Mouse (Mus musculus) lung, postnatal 0 days (tissue): ENCODE results near the gene Kmt2e. TPM values are rescaled to one million over a fixed set of nuclear protein-coding genes. Genes with fewer than 3 reads are reported as not detected.

Experiments used
- ATAC-seq: fragments of 200-750 bp; cut with Nextera tagmentation; 2 replicates; pipeline ENCODE4 v1.8.0; 2017; ENCODE audit warnings: moderate library complexity
- DNase-seq: peaks from one replicate; pipeline ENCODE4 v3.0.0-alpha.2; 2016; ENCODE audit warnings: low spot score
- H3K27ac ChIP-seq: fragments of 300-500 bp; sonication (generic); 2 replicates; pipeline ENCODE4 v1.5.1; 2014; ENCODE audit warnings: antibody characterized with exemption, mild to moderate bottlenecking, low read length, mixed read lengths
- H3K27me3 ChIP-seq: fragments of 300-500 bp; sonication (generic); replicated peaks from 2 replicates; pipeline ENCODE4 v1.6.1; 2014; ENCODE audit warnings: low read length, mixed read lengths; ENCODE audit not compliant: insufficient read depth
- H3K36me3 ChIP-seq: fragments of 300-500 bp; sonication (generic); 2 replicates; pipeline ENCODE4 v1.6.1; 2014; ENCODE audit warnings: low read length, mixed read lengths; ENCODE audit not compliant: insufficient read depth
- H3K4me1 ChIP-seq: fragments of 300-500 bp; sonication (generic); 2 replicates; pipeline ENCODE4 v1.6.1; 2014; ENCODE audit warnings: antibody characterized with exemption, low read depth, low read length, mixed read lengths; ENCODE audit not compliant: insufficient read depth
- H3K4me2 ChIP-seq: fragments of 300-500 bp; sonication (generic); replicated peaks from 2 replicates; pipeline ENCODE4 v1.6.1; 2014; ENCODE audit warnings: low read depth, mild to moderate bottlenecking, low read length, moderate library complexity, mixed read lengths
- H3K4me3 ChIP-seq: fragments of 300-500 bp; sonication (generic); 2 replicates; pipeline ENCODE4 v1.5.1; 2014; ENCODE audit warnings: low read depth, low read length
- H3K9ac ChIP-seq: fragments of 300-500 bp; sonication (generic); replicated peaks from 2 replicates; pipeline ENCODE4 v1.6.1; 2014; ENCODE audit warnings: low read depth, mild to moderate bottlenecking
- H3K9me3 ChIP-seq: fragments of 300-500 bp; sonication (generic); 2 replicates; pipeline ENCODE4 v1.6.1; 2016; ENCODE audit warnings: low read length, mixed read lengths
- CTCF ChIP-seq: IDR thresholded peaks from 2 replicates; pipeline ENCODE4 v1.5.1; 2016; ENCODE audit warnings: antibody characterized with exemption, mild to moderate bottlenecking
- EP300 ChIP-seq: IDR thresholded peaks from 2 replicates; pipeline ENCODE4 v1.6.1; 2016; ENCODE audit warnings: antibody characterized with exemption, mild to moderate bottlenecking, control low read depth
- WGBS: fragments of 180-500 bp; shearing (Covaris S2); extraction: QIAGEN DNeasy Blood & Tissue Kit; methylation state at CpG from one replicate; pipeline ENCODE4 v1.1.7; 2014; 5-methylcytosine and 5-hydroxymethylcytosine counted together
- polyA plus RNA-seq: library from polyadenylated mRNA; unstranded; fragments of >200 nt; fragmentation: Nextera tagmentation; extraction: Ambion mirVana; gene quantifications from 2 replicates; pipeline ENCODE4 v1.2.1, GENCODE M21; 2015

The Kmt2e gene
- polyA plus RNA-seq, result 97.3 and 106 TPM in 2 replicates

- Histone ChIP-seq H3K27ac (peak within 1 kb of the TSS; percentile 100), H3K4me2 (peak within 1 kb of the TSS; percentile 64), H3K9ac (peak within 1 kb of the TSS; percentile 100), H3K4me3 (peak within 1 kb of the TSS; percentile 100), H3K27me3 (no peaks in the 10 kb centered on the region), H3K4me1 (peaks cover 14% of the 10 kb centered on the region; the same call in 1 of the 2 replicates), H3K36me3 (no peaks in the 10 kb centered on the region), H3K9me3 (no peaks in the 10 kb centered on the region)
- ATAC-seq (peak; percentile 76), DNase-seq (peak; percentile 95)
- TF ChIP-seq EP300, result 0 out of 2 replicates have a peak, but pooled peaks have one; percentile 24
- peak; percentile 73 for TF ChIP-seq CTCF
- WGBS, result 2% methylated on average over 67 of the region's 85 CpGs
Measured at GRCm38 (mm10) chr5:23433720-23434597, at the start of gene Kmt2e. Gene Kmt2e (plus strand): TSS chr5:23434441.

GRCm38 (mm10) chr5:23385136-23385535, 49.1 kb upstream of the Kmt2e start:
- no peaks in the 10 kb centered on the region for H3K36me3 ChIP-seq
- no peaks in the 10 kb centered on the region for H3K9me3 ChIP-seq
- no peak overlapping the region for H3K27ac ChIP-seq
- DNase-seq (peak; percentile 9), ATAC-seq (no peak)
- 73% methylated on average over 1 of the region's 1 CpGs for WGBS
- TF ChIP-seq EP300, result no peak
- TF ChIP-seq CTCF, result peak; percentile 53
- H3K9ac ChIP-seq, result no peak overlapping the region
- no peaks in the 10 kb centered on the region for H3K4me1 ChIP-seq
- no peaks in the 10 kb centered on the region for H3K27me3 ChIP-seq
- H3K4me3 ChIP-seq, result no peak overlapping the region
- no peak overlapping the region for H3K4me2 ChIP-seq

DNA sequence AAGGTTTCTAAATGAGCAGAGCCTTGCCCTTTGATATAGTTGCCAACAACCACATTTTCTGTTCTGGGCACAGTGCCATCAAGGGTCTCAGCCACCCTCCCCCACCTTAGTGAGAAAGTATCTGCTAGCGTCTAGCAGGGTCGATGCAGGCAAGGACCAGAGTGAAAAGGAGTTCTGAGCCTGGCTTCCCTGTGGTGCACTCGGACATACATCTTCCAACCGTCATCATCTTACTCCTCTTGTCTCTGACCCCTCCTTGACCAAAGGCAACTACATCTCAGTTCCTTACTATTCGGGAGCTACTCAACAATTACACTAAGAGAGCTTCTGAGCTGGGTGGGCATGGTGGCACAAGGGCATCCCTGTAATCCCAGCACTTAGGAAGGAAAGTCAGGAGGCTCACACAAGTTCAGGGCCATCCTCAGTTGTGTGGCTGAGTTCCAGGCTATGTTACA, 48.5 kb upstream of the Kmt2e start:
- TF ChIP-seq CTCF (no peak), EP300 (no peak)
- DNase-seq (peak; percentile 19), ATAC-seq (no peak)
- Histone ChIP-seq H3K9ac (no peak overlapping the region), H3K36me3 (no peaks in the 10 kb centered on the region), H3K27ac (no peak overlapping the region), H3K4me3 (no peak overlapping the region), H3K4me1 (no peaks in the 10 kb centered on the region), H3K9me3 (no peaks in the 10 kb centered on the region), H3K27me3 (no peaks in the 10 kb centered on the region), H3K4me2 (no peak overlapping the region)
- WGBS, result 46% methylated on average over 5 of the region's 5 CpGs

DNA sequence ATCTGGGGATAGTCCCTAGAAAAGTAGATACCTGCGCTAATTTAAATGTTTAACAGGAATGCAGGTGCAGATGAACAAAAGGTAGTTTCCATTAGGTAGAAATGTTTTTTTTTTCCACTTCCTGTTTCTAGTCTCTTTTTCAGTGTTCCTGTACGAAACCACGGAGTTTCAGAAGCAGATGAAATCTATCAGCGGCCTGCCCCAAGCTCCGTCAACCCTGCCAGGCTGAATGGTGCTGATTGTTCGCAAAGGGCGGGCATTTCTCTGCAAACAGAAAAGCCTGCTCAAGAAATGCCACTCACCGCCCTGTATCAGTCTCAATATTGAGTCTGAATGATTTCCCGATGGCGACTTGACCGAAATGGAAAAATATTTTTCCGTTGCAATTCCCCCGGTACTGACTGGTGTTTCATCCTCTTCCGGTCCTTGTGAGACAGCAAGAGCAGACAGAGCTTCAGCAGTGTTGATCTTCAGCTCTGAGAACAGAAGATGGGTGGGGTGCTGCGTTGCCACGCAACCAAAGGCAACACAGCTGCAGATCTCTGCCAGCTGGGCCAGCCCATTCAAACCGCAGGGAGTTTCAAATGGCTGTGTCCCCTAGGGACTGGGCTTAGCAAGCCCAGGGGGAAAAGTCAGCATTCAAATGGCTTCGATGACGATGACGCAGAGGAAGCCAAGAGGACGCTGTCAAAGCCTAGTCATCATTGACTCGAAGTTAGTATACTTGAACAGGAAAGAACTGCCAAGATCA, 47.5 kb upstream of the Kmt2e start:
- H3K27me3 ChIP-seq, result no peaks in the 10 kb centered on the region
- no peaks in the 10 kb centered on the region for H3K36me3 ChIP-seq
- H3K4me2 ChIP-seq, result peak overlapping the region; percentile 65
- H3K4me3 ChIP-seq, result peak overlapping the region; percentile 43
- ATAC-seq (peak; percentile 99), DNase-seq (peak; percentile 97)
- H3K27ac ChIP-seq, result peak overlapping the region; percentile 88
- no peaks in the 10 kb centered on the region for H3K4me1 ChIP-seq
- TF ChIP-seq EP300 (peak; percentile 71), CTCF (0 out of 2 replicates have a peak, but pooled peaks have one; percentile 10)
- no peaks in the 10 kb centered on the region for H3K9me3 ChIP-seq
- H3K9ac ChIP-seq, result peak overlapping the region; percentile 39
- WGBS, result 2% methylated on average over 22 of the region's 22 CpGs

GRCm38 (mm10) chr5:23387313-23387666, 47.0 kb upstream of the Kmt2e start:
- 46% methylated on average over 2 of the region's 2 CpGs for WGBS
- ATAC-seq (no peak), DNase-seq (no peak)
- Histone ChIP-seq H3K4me1 (no peaks in the 10 kb centered on the region), H3K9me3 (no peaks in the 10 kb centered on the region), H3K9ac (no peak overlapping the region), H3K36me3 (no peaks in the 10 kb centered on the region), H3K4me2 (peak overlapping the region; percentile 65), H3K27me3 (no peaks in the 10 kb centered on the region), H3K4me3 (0 out of 2 replicates have a peak overlapping the region, but pooled peaks have one; percentile 43), H3K27ac (no peak overlapping the region)
- TF ChIP-seq EP300 (no peak), CTCF (no peak)

GRCm38 (mm10) chr5:23388091-23388490, 46.1 kb upstream of the Kmt2e start:
- Histone ChIP-seq H3K4me3 (no peak overlapping the region), H3K27ac (no peak overlapping the region), H3K4me2 (no peak overlapping the region), H3K4me1 (no peaks in the 10 kb centered on the region), H3K27me3 (no peaks in the 10 kb centered on the region), H3K9me3 (no peaks in the 10 kb centered on the region), H3K36me3 (no peaks in the 10 kb centered on the region), H3K9ac (no peak overlapping the region)
- ATAC-seq, result no peak
- no peak for TF ChIP-seq CTCF
- TF ChIP-seq EP300, result no peak
- 31% methylated on average over 3 of the region's 3 CpGs for whole genome bisulfite sequencing
- DNase-seq, result no peak
